Mouse (Mus musculus) forebrain, embryonic 12.5 days (tissue): ENCODE data around the gene Cox6a2. TPM values are rescaled to one million over a fixed set of nuclear protein-coding genes. Genes with fewer than 3 reads are reported as not detected.

Experiments used
- ATAC-seq: fragments of 200-750 bp; cut with Nextera tagmentation; 2 replicates; pipeline ENCODE4 v1.8.0; 2017; ENCODE audit warnings: moderate TSS enrichment; ENCODE audit not compliant: low FRiP score
- H3K27ac ChIP-seq: fragments of 300-500 bp; sonication (generic); 2 replicates; pipeline ENCODE4 v1.5.1; 2016; ENCODE audit warnings: mild to moderate bottlenecking
- H3K27me3 ChIP-seq: fragments of 300-500 bp; sonication (generic); 2 replicates; pipeline ENCODE4 v1.6.1; 2016; ENCODE audit warnings: mild to moderate bottlenecking
- H3K36me3 ChIP-seq: fragments of 300-500 bp; sonication (generic); replicated peaks from 2 replicates; pipeline ENCODE4 v1.6.1; 2016; ENCODE audit warnings: mild to moderate bottlenecking
- H3K4me1 ChIP-seq: fragments of 300-500 bp; sonication (generic); 2 replicates; pipeline ENCODE4 v1.6.1; 2016
- H3K4me2 ChIP-seq: fragments of 300-500 bp; sonication (generic); 2 replicates; pipeline ENCODE4 v1.6.1; 2016; ENCODE audit warnings: mild to moderate bottlenecking, moderate library complexity
- H3K4me3 ChIP-seq: fragments of 300-500 bp; sonication (generic); replicated peaks from 2 replicates; pipeline ENCODE4 v1.5.1; 2016; ENCODE audit warnings: mild to moderate bottlenecking
- H3K9ac ChIP-seq: fragments of 300-500 bp; sonication (generic); 2 replicates; pipeline ENCODE4 v1.6.1; 2016; ENCODE audit warnings: mild to moderate bottlenecking
- H3K9me3 ChIP-seq: fragments of 300-500 bp; sonication (generic); 2 replicates; pipeline ENCODE4 v1.6.1; 2016
- WGBS: fragments of 180-500 bp; shearing (Covaris S2); methylation state at CpG from one replicate; pipeline ENCODE4 v1.1.7; 2016; 5-methylcytosine and 5-hydroxymethylcytosine counted together
- polyA plus RNA-seq: library from polyadenylated mRNA; unstranded; fragments of >200 nt; fragmentation: Nextera tagmentation; extraction: Ambion mirVana; gene quantifications from 2 replicates; pipeline ENCODE4 v1.2.1, GENCODE M21; 2016

Gene Cox6a2
- polyA plus RNA-seq, 1 experiment from 2014 or later: 0.29 TPM

DNA sequence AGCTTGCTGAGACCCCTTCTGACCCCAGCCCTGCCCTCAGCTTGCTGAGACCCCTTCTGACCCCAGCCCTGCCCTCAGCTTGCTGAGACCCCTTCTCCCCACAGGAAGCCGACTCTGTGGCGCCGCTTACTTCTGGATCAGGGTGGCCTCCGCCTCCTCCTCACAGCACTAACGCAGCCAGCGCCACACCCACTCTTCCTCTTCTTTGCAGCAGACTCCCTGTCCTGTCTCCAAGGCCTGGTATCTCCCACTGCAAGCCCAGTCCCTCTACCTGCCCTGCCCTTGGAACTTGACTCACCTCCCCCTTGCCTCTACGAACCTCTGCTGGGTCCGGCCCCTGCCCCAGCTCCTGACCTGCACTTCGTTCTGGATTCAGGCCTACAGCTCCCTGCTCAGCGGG is 37.7 kb upstream of the Cox6a2 start:
- H3K36me3 ChIP-seq: peaks cover 48% of the 10 kb centered on the region
- H3K4me1 ChIP-seq: peaks cover 26% of the 10 kb centered on the region
- no peak overlapping the region for H3K4me3 ChIP-seq
- H3K9me3 ChIP-seq: no peaks in the 10 kb centered on the region
- H3K27me3 ChIP-seq: peaks cover 31% of the 10 kb centered on the region
- H3K27ac ChIP-seq: no peak overlapping the region
- ATAC-seq: no peak
- 62% methylated on average over 10 of the region's 10 CpGs for WGBS
- no peak overlapping the region for H3K4me2 ChIP-seq
- peak overlapping the region; percentile 5; the same call in 1 of the 2 replicates for H3K9ac ChIP-seq

DNA sequence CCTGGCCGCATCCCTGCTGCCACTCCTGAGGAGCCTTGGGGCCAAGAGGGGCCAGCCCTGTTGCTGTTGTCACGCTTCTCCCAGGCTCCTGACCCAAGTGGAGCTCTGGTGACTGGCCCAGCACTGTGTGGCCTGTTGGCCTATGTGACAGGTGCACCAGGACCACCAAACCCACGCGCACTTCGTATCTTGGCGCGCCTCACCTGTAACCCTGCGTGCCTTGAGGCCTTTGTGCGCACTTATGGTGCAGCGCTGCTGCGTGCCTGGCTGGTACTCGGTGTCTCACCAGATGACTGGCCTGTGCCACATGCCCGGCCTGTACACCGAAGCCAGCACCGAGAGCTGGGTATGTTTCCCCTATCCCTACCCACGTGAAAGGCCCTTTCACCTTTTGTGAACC is 36.1 kb upstream of the Cox6a2 start:
- peaks cover 48% of the 10 kb centered on the region for H3K36me3 ChIP-seq
- WGBS: 93% methylated on average over 16 of the region's 16 CpGs
- H3K9me3 ChIP-seq: no peaks in the 10 kb centered on the region
- H3K27ac ChIP-seq: no peak overlapping the region
- H3K4me3 ChIP-seq: no peak overlapping the region
- peaks cover 26% of the 10 kb centered on the region for H3K4me1 ChIP-seq
- peaks cover 20% of the 10 kb centered on the region for H3K27me3 ChIP-seq
- no peak overlapping the region for H3K9ac ChIP-seq
- no peak overlapping the region for H3K4me2 ChIP-seq
- ATAC-seq: no peak

DNA sequence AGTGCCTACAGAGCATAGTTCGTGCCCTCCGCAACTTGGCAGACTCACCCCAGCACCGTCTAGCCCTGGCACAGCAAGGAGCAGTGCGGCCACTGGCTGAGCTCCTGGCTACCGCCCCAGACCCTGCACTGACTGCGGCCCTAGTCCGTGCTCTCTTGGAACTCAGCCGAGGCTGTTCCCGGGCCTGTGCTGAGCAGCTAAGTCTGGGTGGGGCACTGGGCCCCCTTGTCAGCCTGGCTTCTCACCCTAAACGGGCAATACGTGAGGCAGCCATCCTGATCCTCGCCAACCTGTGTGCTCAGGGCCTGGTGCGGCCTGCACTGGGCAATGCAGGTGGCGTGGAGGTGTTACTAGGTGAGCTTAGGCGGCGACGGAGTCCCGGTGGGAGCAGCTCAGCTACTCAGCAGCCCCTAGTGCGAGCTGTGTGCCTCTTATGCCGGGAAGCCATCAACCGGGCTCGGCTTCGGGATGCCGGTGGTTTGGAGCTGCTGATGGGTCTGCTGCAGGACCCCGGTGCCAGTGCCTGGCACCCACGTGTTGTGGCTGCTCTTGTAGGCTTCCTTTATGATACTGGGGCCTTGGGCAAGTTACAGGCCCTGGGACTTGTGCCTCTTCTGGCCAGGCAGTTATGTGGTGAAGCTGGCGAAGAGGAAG is 34.1 kb upstream of the Cox6a2 start:
- Histone ChIP-seq H3K4me3 (no peak overlapping the region), H3K27me3 (peaks cover 8% of the 10 kb centered on the region; the same call in 1 of the 2 replicates), H3K9me3 (no peaks in the 10 kb centered on the region), H3K4me2 (no peak overlapping the region), H3K36me3 (peaks cover 54% of the 10 kb centered on the region), H3K4me1 (peaks cover 18% of the 10 kb centered on the region), H3K9ac (peak overlapping the region; percentile 21; the same call in 1 of the 2 replicates), H3K27ac (no peak overlapping the region)
- 95% methylated on average over 27 of the region's 27 CpGs for WGBS
- ATAC-seq: no peak

DNA sequence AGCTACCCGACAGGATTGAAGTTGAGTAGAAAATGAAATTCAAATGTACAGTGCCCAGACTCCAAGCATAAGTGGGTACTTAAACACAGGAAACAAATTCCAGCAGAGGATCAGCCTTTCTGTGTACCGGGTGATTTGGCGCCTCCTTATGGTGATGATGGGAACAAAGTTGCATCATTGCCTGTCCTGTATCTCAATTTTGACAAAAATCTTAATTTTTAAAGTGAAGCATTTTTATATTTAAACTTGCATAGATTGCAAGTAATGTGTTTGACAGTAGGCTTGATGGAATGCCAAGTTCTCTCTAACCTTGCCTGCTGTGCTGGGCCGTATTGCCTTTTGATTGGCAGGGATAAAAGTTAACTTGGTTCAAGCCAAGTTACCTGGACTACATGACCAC is 32.8 kb upstream of the Cox6a2 start:
- H3K9ac ChIP-seq: 0 out of 2 replicates have a peak overlapping the region, but pooled peaks have one; percentile 69
- peaks cover 18% of the 10 kb centered on the region for H3K4me1 ChIP-seq
- no peaks in the 10 kb centered on the region for H3K9me3 ChIP-seq
- H3K36me3 ChIP-seq: peaks cover 42% of the 10 kb centered on the region
- H3K4me2 ChIP-seq: peak overlapping the region; percentile 80
- peak overlapping the region; percentile 95; the same call in 1 of the 2 replicates for H3K27ac ChIP-seq
- H3K4me3 ChIP-seq: peak overlapping the region; percentile 60
- H3K27me3 ChIP-seq: no peaks in the 10 kb centered on the region
- ATAC-seq: no peak
- WGBS: 28% methylated on average over 4 of the region's 4 CpGs

DNA sequence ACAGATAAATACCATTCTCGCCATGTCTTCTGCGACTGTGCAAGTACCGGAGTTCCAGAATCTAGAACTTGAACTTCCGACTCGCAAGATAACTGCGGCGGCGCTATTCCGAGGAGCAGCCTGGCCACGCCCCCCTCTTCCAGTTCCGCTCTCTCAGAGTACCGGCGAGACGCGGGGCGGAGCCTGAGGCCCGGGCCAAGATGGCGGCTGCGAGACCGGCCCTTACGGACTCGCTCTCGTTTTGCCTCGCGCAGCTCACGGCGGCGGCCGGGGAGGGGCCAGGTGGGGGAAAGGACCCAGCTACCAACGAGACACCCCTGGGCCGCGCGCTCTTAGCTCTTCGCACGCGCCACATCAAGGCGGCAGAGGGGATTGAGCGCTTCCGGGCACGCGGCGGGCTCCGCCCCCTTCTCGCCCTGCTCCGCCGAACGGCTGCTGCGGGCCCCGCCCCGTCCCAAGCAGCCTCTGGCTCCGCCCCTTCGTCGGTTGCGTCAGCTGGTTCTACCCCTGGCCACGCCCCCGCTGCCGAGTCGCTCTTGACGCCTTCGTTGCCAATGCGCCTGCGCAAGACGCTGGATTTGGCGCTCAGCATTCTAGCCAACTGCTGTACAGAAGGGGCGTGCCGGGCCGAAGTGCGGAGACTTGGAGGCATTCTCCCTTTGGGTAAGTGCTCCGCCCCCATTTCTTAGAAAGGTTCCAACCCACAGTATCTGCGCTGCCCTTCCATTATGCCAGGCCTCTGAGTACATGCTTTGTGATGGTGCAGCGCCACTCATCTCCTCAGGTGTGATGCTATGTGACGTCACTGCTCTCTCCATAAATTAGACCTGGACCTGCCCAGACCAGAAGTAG is 32.0 kb upstream of the Cox6a2 start, which contains the start of gene 9130023H24Rik:
Gene 9130023H24Rik, minus strand, starts transcription at position 105 of the 852 bp plus-strand sequence.
- Histone ChIP-seq H3K27me3 (no peaks in the 10 kb centered on the region), H3K27ac (peak within 1 kb of the TSS; percentile 95), H3K36me3 (peaks cover 39% of the 10 kb centered on the region), H3K9me3 (no peaks in the 10 kb centered on the region), H3K4me1 (peaks cover 18% of the 10 kb centered on the region), H3K9ac (peak within 1 kb of the TSS; percentile 69), H3K4me2 (peak within 1 kb of the TSS; percentile 80), H3K4me3 (peak within 1 kb of the TSS; percentile 60)
- ATAC-seq: peak; percentile 91
- under 1% methylated on average over 62 of the region's 72 CpGs for WGBS

DNA sequence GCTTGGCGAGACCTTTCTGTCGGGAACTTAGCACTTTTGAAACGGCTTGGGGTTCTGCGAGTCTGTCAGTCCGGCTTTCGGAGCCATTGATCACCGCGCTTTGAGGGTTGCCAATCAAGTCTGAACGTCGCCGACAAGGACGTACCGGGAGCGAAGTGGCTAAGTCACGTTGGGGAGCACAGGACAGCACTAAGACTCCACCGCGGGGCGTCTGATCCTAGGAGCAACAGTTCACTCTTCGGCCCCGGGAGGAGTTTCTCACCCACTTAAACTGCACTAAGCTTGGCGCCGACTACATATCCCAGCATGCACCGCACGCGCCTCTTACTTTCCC is 31.4 kb upstream of the Cox6a2 start:
- no peaks in the 10 kb centered on the region for H3K27me3 ChIP-seq
- WGBS: under 1% methylated on average over 25 of the region's 25 CpGs
- H3K4me2 ChIP-seq: peak overlapping the region; percentile 80
- peaks cover 33% of the 10 kb centered on the region for H3K36me3 ChIP-seq
- H3K4me1 ChIP-seq: peaks cover 18% of the 10 kb centered on the region
- ATAC-seq: no peak; the same call in 1 of the 2 replicates
- peak overlapping the region; percentile 60 for H3K4me3 ChIP-seq
- peak overlapping the region; percentile 69 for H3K9ac ChIP-seq
- no peaks in the 10 kb centered on the region for H3K9me3 ChIP-seq
- peak overlapping the region; percentile 95 for H3K27ac ChIP-seq

DNA sequence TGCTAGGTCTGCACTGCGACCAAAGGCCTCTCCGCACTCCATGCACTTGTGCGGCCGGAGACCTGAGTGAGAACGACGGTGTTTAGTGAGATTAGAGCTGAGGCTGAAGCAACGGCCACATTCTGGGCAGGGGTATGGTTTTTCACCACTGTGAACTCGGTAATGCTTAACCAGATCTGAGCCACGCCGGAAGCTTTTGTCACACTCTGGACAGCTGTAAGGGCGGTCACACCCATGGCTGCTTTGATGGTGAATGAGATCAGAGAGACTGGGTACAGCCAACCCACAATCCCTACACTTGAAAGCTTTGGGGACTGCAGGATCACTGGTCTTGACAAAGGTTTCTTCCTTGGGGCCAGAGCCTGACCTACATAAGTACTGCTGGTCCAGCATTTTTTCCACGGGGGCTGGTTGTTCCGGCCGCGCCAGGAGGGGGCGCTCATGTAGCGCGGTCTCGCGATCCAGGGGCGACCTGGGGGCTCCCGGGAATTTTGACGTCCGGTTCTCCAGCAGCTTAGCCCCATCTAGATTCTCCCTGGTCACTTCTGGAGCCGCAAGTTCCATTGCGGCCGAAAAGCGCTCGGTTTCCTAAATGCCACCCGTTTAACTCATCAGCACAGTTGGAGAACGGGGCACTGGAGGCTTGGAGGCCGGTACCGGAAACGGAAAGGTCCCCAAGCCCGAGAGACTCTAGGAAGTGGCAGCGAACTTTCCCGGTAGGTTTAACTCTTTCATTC is 30.8 kb upstream of the Cox6a2 start, which contains the start of gene Armc5:
Gene Armc5, plus strand, starts transcription at position 487 of the 737 bp plus-strand sequence.
- Histone ChIP-seq H3K9ac (peak within 1 kb of the TSS; percentile 69), H3K36me3 (peaks cover 27% of the 10 kb centered on the region), H3K4me2 (peak within 1 kb of the TSS; percentile 80), H3K27me3 (no peaks in the 10 kb centered on the region), H3K4me3 (peak within 1 kb of the TSS; percentile 60), H3K4me1 (peaks cover 18% of the 10 kb centered on the region), H3K27ac (peak within 1 kb of the TSS; percentile 95), H3K9me3 (no peaks in the 10 kb centered on the region)
- WGBS: 26% methylated on average over 37 of the region's 37 CpGs
- peak; percentile 34; the same call in 1 of the 2 replicates for ATAC-seq

DNA sequence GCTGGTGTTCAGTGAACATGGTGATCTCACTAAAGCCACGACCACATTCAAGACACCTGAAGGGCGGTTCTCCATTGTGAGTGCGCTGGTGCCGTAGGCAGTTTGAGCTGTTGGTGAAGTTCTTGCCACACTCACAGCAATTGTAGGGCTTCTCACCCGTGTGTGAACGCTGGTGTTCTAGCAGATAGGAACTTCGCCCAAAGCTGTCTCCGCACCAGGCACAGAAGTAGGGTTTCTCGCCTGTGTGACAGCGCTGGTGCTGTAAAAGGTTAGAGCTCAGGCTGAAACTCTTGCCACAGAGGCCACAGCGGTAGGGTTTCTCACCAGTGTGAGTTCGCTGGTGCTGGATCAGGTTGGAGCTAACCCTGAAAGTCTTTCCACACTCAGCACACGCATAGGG is 30.2 kb upstream of the Cox6a2 start:
- peaks cover 18% of the 10 kb centered on the region for H3K4me1 ChIP-seq
- peak overlapping the region; percentile 60 for H3K4me3 ChIP-seq
- H3K9me3 ChIP-seq: no peaks in the 10 kb centered on the region
- peaks cover 22% of the 10 kb centered on the region for H3K36me3 ChIP-seq
- no peak overlapping the region for H3K9ac ChIP-seq
- peak overlapping the region; percentile 80; the same call in 1 of the 2 replicates for H3K4me2 ChIP-seq
- no peak overlapping the region for H3K27ac ChIP-seq
- no peak for ATAC-seq
- 94% methylated on average over 13 of the region's 13 CpGs for WGBS
- no peaks in the 10 kb centered on the region for H3K27me3 ChIP-seq

DNA sequence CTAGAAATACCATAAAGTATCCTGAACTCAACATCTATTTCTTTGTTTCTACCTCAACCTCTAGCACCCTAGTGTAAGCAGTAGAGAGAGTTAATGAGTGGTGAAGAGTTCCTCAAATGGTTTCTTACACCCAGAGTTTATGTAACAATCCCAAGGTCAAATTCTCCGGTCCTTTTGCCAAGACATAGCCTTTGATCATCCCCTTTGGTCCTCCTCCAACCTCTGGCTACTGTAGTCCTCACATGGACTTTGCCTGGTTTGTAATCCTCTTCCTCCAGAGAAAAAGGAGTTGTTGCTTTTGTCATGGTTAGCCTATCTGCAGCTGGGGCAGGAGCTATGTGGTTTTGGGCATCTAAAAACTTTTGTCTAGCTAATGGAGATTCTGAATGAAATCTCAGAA is 29.3 kb upstream of the Cox6a2 start:
- no peak overlapping the region for H3K9ac ChIP-seq
- H3K9me3 ChIP-seq: no peaks in the 10 kb centered on the region
- ATAC-seq: no peak
- no peak overlapping the region for H3K4me3 ChIP-seq
- H3K4me2 ChIP-seq: no peak overlapping the region
- no peaks in the 10 kb centered on the region for H3K27me3 ChIP-seq
- peaks cover 14% of the 10 kb centered on the region for H3K36me3 ChIP-seq
- 92% methylated on average over 1 of the region's 1 CpGs for whole genome bisulfite sequencing
- no peak overlapping the region for H3K27ac ChIP-seq
- peaks cover 18% of the 10 kb centered on the region for H3K4me1 ChIP-seq

DNA sequence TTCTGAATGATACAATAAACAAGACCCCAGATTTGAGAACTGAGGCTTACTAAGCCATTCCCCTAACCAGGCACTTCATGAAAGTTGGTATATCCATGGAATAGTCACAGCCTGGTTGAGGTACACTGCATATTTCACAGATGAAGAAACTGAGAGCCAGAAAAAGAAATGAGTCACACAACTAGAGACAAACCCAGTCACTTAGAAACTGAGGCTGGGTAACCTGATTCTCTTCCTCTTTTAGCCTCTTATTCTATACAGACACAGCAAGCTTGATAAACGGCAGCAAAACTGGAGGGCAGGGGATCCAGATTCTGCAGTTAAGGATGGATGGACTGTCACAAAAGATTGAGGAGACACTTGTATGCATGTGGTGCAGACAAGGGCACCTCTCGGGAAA is 28.6 kb upstream of the Cox6a2 start:
- H3K4me2 ChIP-seq: no peak overlapping the region
- H3K27ac ChIP-seq: no peak overlapping the region
- no peak overlapping the region for H3K9ac ChIP-seq
- H3K36me3 ChIP-seq: 0 out of 2 replicates have a peak, but pooled peaks cover 7% of the 10 kb centered on the region
- H3K4me1 ChIP-seq: peaks cover 18% of the 10 kb centered on the region
- no peaks in the 10 kb centered on the region for H3K9me3 ChIP-seq
- no peaks in the 10 kb centered on the region for H3K27me3 ChIP-seq
- no peak for ATAC-seq
- H3K4me3 ChIP-seq: no peak overlapping the region
- 87% methylated on average over 2 of the region's 2 CpGs for WGBS

DNA sequence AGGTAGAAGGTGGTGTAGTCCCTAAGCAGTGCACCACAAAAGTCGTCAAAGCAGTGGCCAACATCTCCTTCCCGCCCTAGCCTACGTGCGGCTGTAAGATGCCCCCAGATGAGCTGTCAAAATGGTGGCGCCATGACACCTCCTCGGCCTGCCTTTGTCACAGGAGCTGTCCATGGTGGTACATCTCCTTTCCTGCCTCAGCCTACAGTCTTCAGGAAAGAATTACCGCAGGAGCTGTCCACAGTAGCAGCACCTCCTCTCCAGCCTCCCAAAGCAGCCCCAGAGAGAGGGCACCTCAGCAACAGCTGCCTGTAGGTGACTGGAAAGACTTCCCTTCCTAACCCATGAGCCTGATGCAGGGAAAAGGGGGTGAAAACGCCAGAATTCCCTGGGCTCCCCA is 25.6 kb upstream of the Cox6a2 start:
- Histone ChIP-seq H3K9ac (no peak overlapping the region), H3K27me3 (no peaks in the 10 kb centered on the region), H3K4me3 (no peak overlapping the region), H3K36me3 (0 out of 2 replicates have a peak, but pooled peaks cover 6% of the 10 kb centered on the region), H3K4me1 (peaks cover 4% of the 10 kb centered on the region), H3K4me2 (no peak overlapping the region), H3K9me3 (no peaks in the 10 kb centered on the region), H3K27ac (no peak overlapping the region)
- ATAC-seq: no peak
- WGBS: 45% methylated on average over 8 of the region's 8 CpGs

DNA sequence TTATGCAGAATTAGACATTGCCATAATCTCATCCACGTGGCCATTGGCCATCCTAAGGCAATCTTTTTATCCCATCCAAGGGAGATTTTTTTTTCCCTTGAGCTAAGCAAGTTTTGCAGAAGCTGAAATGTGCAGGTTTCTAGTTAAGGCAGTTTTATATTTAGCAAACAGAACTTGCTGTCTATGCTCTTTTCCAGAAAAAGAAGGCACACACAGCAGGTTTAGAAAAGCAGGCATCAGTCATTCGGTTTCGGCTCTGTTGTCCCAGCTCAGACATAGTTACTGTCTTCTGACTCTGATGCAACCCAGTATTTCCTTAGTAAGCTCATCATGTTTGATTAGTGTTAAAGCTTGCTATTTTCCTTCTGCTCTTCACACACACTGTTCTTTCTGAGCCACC is 14.7 kb upstream of the Cox6a2 start:
- Histone ChIP-seq H3K9ac (no peak overlapping the region), H3K27me3 (no peaks in the 10 kb centered on the region; the same call in 1 of the 2 replicates), H3K4me1 (no peaks in the 10 kb centered on the region), H3K27ac (no peak overlapping the region), H3K9me3 (no peaks in the 10 kb centered on the region), H3K4me2 (no peak overlapping the region), H3K4me3 (no peak overlapping the region), H3K36me3 (no peaks in the 10 kb centered on the region)
- WGBS: 88% methylated on average over 3 of the region's 3 CpGs
- no peak for ATAC-seq
